Mouse (Mus musculus): Measurements from ENCODE around the gene Vmn1r48.
"Not testable (repeated sequence)": the region's sequence is repeated elsewhere in the genome, so short reads cannot be mapped to it uniquely, and the experiment has no call there.

GRCm38 (mm10) chr6:90036741-90037140 lies at the start of gene Vmn1r48:
- not testable (repeated sequence) for TF ChIP-seq GATA2 (IDR thresholded peaks at IDR 0.05; ENCODE audit: borderline replicate concordance, low read depth, low read length); CTCF (IDR thresholded peaks at IDR 0.05; ENCODE audit: low read depth, low read length); GATA1 (IDR thresholded peaks at IDR 0.05; ENCODE audit: borderline replicate concordance, low read length); POLR2AphosphoS5 (IDR thresholded peaks at IDR 0.05; ENCODE audit: insufficient replicate concordance, low read depth, low read length)
